Mouse (Mus musculus) hindbrain, embryonic 12.5 days (tissue): ENCODE data around the gene Sbpl. TPM values are rescaled to one million over a fixed set of nuclear protein-coding genes. Genes with fewer than 3 reads are reported as not detected.
"Not testable (repeated sequence)": the region's sequence is repeated elsewhere in the genome, so short reads cannot be mapped to it uniquely, and the experiment has no call there.

Experiments
- ATAC-seq: fragments of 200-750 bp; cut with Nextera tagmentation; 2 replicates; pipeline ENCODE4 v1.8.0; 2017; ENCODE audit warnings: moderate TSS enrichment; ENCODE audit not compliant: low FRiP score
- H3K27ac ChIP-seq: fragments of 300-500 bp; sonication (generic); 2 replicates; pipeline ENCODE4 v1.5.1; 2016; ENCODE audit warnings: mild to moderate bottlenecking
- H3K27me3 ChIP-seq: fragments of 300-500 bp; sonication (generic); 2 replicates; pipeline ENCODE4 v1.6.1; 2016; ENCODE audit warnings: mild to moderate bottlenecking
- H3K36me3 ChIP-seq: fragments of 300-500 bp; sonication (generic); 2 replicates; pipeline ENCODE4 v1.6.1; 2016; ENCODE audit warnings: mild to moderate bottlenecking
- H3K4me1 ChIP-seq: fragments of 300-500 bp; sonication (generic); 2 replicates; pipeline ENCODE4 v1.6.1; 2016
- H3K4me2 ChIP-seq: fragments of 300-500 bp; sonication (generic); replicated peaks from 2 replicates; pipeline ENCODE4 v1.6.1; 2016; ENCODE audit warnings: mild to moderate bottlenecking
- H3K4me3 ChIP-seq: fragments of 300-500 bp; sonication (generic); 2 replicates; pipeline ENCODE4 v1.5.1; 2016; ENCODE audit warnings: mild to moderate bottlenecking
- H3K9ac ChIP-seq: fragments of 300-500 bp; sonication (generic); 2 replicates; pipeline ENCODE4 v1.6.1; 2016; ENCODE audit warnings: mild to moderate bottlenecking, moderate library complexity
- H3K9me3 ChIP-seq: fragments of 300-500 bp; sonication (generic); replicated peaks from 2 replicates; pipeline ENCODE4 v1.6.1; 2016; ENCODE audit warnings: mild to moderate bottlenecking
- WGBS: fragments of 180-500 bp; shearing (Covaris S2); methylation state at CpG from one replicate; pipeline ENCODE4 v1.1.7; 2016; 5-methylcytosine and 5-hydroxymethylcytosine counted together
- polyA plus RNA-seq: library from polyadenylated mRNA; unstranded; fragments of >200 nt; fragmentation: Nextera tagmentation; extraction: Ambion mirVana; gene quantifications from 2 replicates; pipeline ENCODE4 v1.2.1, GENCODE M21; 2016

The Sbpl gene
- polyA plus RNA-seq, 1 experiment from 2014 or later, result not detected

DNA sequence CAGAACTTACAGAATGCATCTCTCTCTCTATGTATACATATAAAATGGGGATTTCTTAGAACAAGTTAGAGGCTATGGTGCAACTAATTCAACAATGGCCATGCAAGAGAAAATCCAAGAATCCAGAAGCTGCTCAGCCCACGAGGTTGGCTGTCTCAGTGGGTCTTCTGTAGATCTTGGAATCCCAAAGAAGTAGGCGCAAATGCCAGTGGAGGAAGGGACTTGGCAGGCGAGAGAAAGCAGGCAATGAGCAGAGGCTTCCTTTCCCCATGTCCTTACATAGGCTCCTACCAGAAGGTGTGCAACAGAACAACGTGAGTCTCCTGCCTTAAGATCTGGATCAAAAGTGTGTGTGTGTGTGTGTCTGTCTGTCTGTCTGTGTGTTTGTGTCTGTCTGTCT is 7.6 kb downstream of the Sbpl start:
- H3K9ac ChIP-seq, ATAC-seq, H3K27me3 ChIP-seq, H3K4me3 ChIP-seq, H3K9me3 ChIP-seq, H3K36me3 ChIP-seq, H3K4me2 ChIP-seq, H3K4me1 ChIP-seq, H3K27ac ChIP-seq: not testable (repeated sequence)
- WGBS, result 85% methylated on average over 4 of the region's 4 CpGs

DNA sequence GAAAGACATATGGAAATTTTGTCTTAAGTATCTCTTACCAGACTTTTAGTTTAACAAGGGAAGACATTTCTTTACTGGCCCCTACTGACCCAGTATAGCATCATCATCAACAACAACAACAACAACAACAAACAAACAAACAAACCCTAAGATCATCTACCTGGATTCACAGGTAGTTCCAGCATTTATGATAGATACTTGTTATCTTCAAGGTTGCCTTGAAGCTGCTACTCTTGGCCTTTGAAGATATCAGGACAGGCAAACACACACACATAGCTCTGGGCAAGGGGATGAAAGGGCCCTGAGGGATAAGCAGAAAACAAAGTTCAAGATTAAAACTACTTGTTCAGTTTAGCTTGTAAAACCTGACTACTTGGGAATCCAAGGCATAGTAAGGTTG is 13.7 kb downstream of the Sbpl start, which contains the start of gene Sbp:
Sbp (plus strand) TSS at position 301 of the 400 bp plus-strand sequence.
- Histone ChIP-seq H3K4me1 (no peaks in the 10 kb centered on the region), H3K36me3 (no peaks in the 10 kb centered on the region), H3K9ac (no peak within 1 kb of the TSS), H3K27me3 (no peaks in the 10 kb centered on the region), H3K9me3 (no peaks in the 10 kb centered on the region), H3K27ac (no peak within 1 kb of the TSS), H3K4me2 (no peak within 1 kb of the TSS), H3K4me3 (no peak within 1 kb of the TSS)
- ATAC-seq, result no peak

DNA sequence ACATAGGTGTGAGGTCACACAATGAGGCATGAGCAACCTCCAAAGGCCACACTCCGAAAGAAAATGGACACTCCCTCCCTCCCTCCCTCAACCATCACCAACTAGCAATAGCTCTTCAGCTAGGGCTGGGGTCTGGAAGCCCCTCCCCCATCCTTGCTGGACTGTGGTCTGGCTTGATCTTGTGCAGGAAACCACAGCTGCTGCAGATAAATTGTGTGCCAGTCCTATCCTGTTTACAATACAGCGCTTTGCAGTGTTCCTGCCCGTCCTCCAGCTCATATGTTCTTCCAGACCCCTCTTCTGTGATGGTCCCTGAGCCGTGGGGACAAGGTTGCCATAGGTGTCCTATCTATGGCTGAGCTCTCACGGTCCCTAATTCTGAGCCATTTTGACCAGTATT is 23.9 kb downstream of the Sbpl start:
- Histone ChIP-seq H3K27ac (no peak overlapping the region), H3K27me3 (no peaks in the 10 kb centered on the region), H3K36me3 (no peaks in the 10 kb centered on the region), H3K4me2 (no peak overlapping the region), H3K9ac (no peak overlapping the region), H3K4me1 (no peaks in the 10 kb centered on the region), H3K4me3 (no peak overlapping the region), H3K9me3 (no peaks in the 10 kb centered on the region)
- no peak for ATAC-seq
- WGBS, result 86% methylated on average over 5 of the region's 5 CpGs

DNA sequence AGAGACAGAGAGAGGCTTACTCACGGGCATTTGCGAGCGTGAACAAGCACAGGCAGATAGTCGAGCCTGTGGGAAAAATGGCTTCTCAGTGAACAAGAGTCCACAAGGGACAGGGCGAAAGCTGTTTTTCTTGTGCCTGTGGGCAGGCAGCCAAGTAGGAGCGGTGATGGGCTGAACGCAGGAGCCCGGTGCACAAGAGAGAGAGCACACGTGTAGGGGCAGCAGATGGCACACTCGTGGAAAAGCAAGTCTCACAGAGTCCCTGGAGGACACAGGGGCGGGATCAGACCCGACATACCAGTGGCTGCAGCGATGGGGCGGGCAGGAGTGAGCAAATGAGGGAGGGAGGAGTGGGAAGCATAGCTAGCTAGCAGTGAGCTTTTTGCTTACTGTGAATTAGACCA is 30.0 kb downstream of the Sbpl start:
- WGBS, result 0% methylated on average over 14 of the region's 14 CpGs
- Histone ChIP-seq H3K4me1 (peaks cover 11% of the 10 kb centered on the region), H3K4me2 (peak overlapping the region; percentile 84), H3K36me3 (no peaks in the 10 kb centered on the region), H3K27ac (peak overlapping the region; percentile 95), H3K4me3 (peak overlapping the region; percentile 54), H3K9ac (peak overlapping the region; percentile 64), H3K9me3 (no peaks in the 10 kb centered on the region), H3K27me3 (no peaks in the 10 kb centered on the region)
- ATAC-seq, result peak; percentile 89

DNA sequence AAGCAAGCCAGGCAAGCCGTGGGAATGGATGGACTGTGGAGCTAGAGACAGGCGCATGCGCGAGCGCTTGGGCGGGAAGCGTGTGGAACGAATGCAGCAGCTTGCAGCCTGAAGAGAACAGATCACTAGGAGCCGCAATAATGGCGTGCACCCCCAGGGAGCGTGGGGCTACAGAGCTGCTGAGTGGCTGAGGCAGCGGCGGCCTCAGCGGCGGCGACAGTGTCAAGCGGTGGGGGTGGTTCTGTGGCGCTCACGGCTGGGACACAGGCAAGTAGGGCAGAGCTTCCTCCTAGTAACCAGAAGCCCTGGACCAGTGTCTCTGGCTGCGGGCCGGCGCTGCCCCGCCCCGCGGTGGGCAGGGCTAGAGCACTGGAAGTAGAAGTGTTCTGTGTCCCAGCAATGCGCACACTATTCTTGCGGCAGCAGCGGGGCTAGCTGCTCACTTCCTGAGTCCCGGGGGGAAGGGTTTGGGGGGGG is 30.5 kb downstream of the Sbpl start:
- Histone ChIP-seq H3K27ac (peak overlapping the region; percentile 95), H3K27me3 (no peaks in the 10 kb centered on the region), H3K36me3 (no peaks in the 10 kb centered on the region), H3K9ac (peak overlapping the region; percentile 64), H3K9me3 (no peaks in the 10 kb centered on the region), H3K4me1 (peaks cover 11% of the 10 kb centered on the region), H3K4me3 (peak overlapping the region; percentile 54), H3K4me2 (peak overlapping the region; percentile 84)
- under 1% methylated on average over 29 of the region's 29 CpGs for WGBS
- ATAC-seq, result peak; percentile 97

DNA sequence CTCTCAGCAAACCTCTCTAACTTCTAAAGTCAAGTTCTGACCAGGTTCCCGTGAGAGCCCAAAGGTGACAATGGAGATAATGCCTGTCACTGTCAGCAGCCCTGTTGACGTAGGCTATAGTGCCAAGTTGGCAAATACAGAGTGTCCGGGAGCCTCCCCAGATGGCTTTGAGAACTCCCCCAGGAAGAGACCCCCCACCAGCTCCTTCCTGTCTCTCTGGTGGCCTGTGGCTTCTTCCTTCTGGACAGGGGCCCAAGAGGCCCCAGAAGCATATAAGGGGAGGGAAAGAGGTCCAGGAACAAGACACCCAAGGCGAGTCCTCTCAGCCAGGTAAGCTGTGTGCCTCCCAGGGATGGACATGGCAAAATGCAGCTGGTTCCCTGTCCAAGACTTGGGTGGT is 37.9 kb downstream of the Sbpl start, which contains the start of gene Dcpp3:
Dcpp3 (plus strand) TSS at position 301 of the 400 bp plus-strand sequence.
- not testable (repeated sequence) for H3K4me2 ChIP-seq, H3K27ac ChIP-seq, H3K27me3 ChIP-seq, ATAC-seq, H3K9me3 ChIP-seq, H3K9ac ChIP-seq, H3K4me1 ChIP-seq, H3K4me3 ChIP-seq, H3K36me3 ChIP-seq
- WGBS, result 75% methylated on average over 4 of the region's 4 CpGs

Other genes starting within 250 kb of the Sbpl start
- gene 1520401A03Rik, start 232.5 kb downstream of the Sbpl start, polyA plus RNA-seq, result 0.21 and 1.2 TPM in 2 replicates
- 29.1 and 31.2 TPM in 2 replicates for gene Pkmyt1, start 228.9 kb downstream of the Sbpl start, polyA plus RNA-seq
- 40.3 and 41.6 TPM in 2 replicates for gene Paqr4, start 214.4 kb downstream of the Sbpl start, polyA plus RNA-seq
- 2.9 and 5.7 TPM in 2 replicates for gene Kremen2, start 209.4 kb downstream of the Sbpl start, polyA plus RNA-seq
- gene Flywch1, start 183.7 kb downstream of the Sbpl start, polyA plus RNA-seq, result 203 and 212 TPM in 2 replicates
- gene Flywch2, start 169.2 kb downstream of the Sbpl start, polyA plus RNA-seq, result 48.1 and 49.4 TPM in 2 replicates
- gene Srrm2, start 164.7 kb downstream of the Sbpl start, polyA plus RNA-seq, result 670 and 682 TPM in 2 replicates
- gene Elob, start 126.1 kb downstream of the Sbpl start, polyA plus RNA-seq, result 1,047 and 1,117 TPM in 2 replicates
- 0.26 TPM in 1 of 2 replicates, not detected in the other for gene Prss33, start 119.2 kb downstream of the Sbpl start, polyA plus RNA-seq
- gene Prss32, start 111.4 kb downstream of the Sbpl start, polyA plus RNA-seq, result not detected in 2 replicates
- gene Prss41, start 111.1 kb downstream of the Sbpl start, polyA plus RNA-seq, result 0.72 and 1.3 TPM in 2 replicates
- not detected in 2 replicates for gene Prss21, start 87.2 kb downstream of the Sbpl start, polyA plus RNA-seq
- gene Dcpp1, start 74.4 kb downstream of the Sbpl start, polyA plus RNA-seq, result not detected in 2 replicates
- gene Dcpp2, start 74.4 kb downstream of the Sbpl start, polyA plus RNA-seq, result not detected in 2 replicates
- gene Dcpp3, start 37.8 kb downstream of the Sbpl start, polyA plus RNA-seq, result not detected in 2 replicates
- not detected in 2 replicates for gene Sbp, start 13.6 kb downstream of the Sbpl start, polyA plus RNA-seq
- not detected in 2 replicates for gene Prss30, start 25.3 kb upstream of the Sbpl start, polyA plus RNA-seq
- gene Prss22, start 42.8 kb upstream of the Sbpl start, polyA plus RNA-seq, result 0.48 TPM in 1 of 2 replicates, not detected in the other
- 0.31 and 0.34 TPM in 2 replicates for gene Prss27, start 82.9 kb upstream of the Sbpl start, polyA plus RNA-seq
- 94.2 and 97.0 TPM in 2 replicates for gene Kctd5, start 118.2 kb upstream of the Sbpl start, polyA plus RNA-seq
- gene Pdpk1, start 195.7 kb upstream of the Sbpl start, polyA plus RNA-seq, result 55.2 and 56.7 TPM in 2 replicates
- 35.6 and 41.2 TPM in 2 replicates for gene Amdhd2, start 208.5 kb upstream of the Sbpl start, polyA plus RNA-seq
- 558 and 595 TPM in 2 replicates for gene Atp6v0c, start 214.4 kb upstream of the Sbpl start, polyA plus RNA-seq